ENCODE assay signal across 21 mouse cellular contexts in the genomic region with DNA sequence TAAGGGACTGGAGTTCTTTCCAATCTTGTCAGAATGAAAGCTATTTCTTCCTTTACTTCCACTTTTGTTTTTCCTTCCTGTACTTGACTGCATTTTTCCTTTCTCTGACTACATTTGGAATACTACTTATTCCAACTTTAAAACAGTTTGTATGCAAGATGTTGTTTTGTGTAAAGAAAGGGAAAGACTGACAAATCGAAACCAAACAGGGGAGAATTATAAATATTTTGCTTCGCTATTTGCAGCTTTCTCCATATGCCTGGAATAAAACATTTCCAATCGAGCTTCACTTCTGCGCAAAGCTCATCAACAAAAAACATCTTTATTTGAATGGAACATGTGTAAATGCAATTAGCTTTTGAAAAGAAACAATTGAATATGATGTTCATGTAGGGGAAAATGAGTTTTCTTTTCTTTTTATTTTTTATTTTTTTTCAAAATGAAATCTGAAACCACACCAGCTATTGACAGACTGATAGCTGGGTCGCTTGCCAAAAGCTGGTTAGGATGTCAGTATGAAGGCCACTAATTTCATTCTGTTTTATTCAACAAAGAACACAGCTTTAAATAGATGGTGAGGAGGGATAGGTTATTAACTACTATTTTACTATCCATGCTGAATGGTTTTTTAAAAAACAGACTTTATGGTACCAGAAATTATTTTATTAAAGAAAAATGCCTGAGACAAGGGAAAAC.
DNase-seq lines count a peak whose midpoint lies in the region; ATAC-seq and TF ChIP-seq lines count a peak whose summit lies in the region.
"Had no signal": no experiment of that assay in that cellular context is flagged by ENCODE, and none has a peak within 500 bp of the region (broad histone marks: within the 10 kb centered on the region; RNA-seq: fewer than 3 reads in every experiment).

No protein-coding gene starts in this region.

- 51% methylated on average over 5 of the region's 5 CpGs for WGBS in embryonic facial prominence, embryonic 15.5 days
- 78% methylated on average over 5 of the region's 5 CpGs for WGBS in embryonic facial prominence, embryonic 10.5 days

- H3K4me1 ChIP-seq in embryonic facial prominence, embryonic 15.5 days, result no peaks in the 10 kb centered on the region
- no peaks in the 10 kb centered on the region for H3K4me1 ChIP-seq in embryonic facial prominence, embryonic 10.5 days
- H3K4me1 ChIP-seq: embryonic facial prominence, embryonic 12.5 days; liver, embryonic 13.5 days; megakaryocyte, embryonic 14.5 days; midbrain, embryonic 13.5 days had no signal

- ATAC-seq in embryonic facial prominence, embryonic 15.5 days (ENCODE audit: insufficient number of reproducible peaks, low FRiP score, low TSS enrichment, low read depth), result no peak
- ATAC-seq: midbrain, embryonic 13.5 days had no signal

- H3K9ac ChIP-seq in embryonic facial prominence, embryonic 15.5 days, result no peak overlapping the region
- H3K9ac ChIP-seq: embryonic facial prominence, embryonic 12.5 days; hindbrain, embryonic 14.5 days; liver, embryonic 13.5 days; midbrain, embryonic 13.5 days had no signal

- TF ChIP-seq CTCF in layer of hippocampus, adult 2 months (conservative IDR thresholded peaks at IDR 0.05), result no peak

- H3K27ac ChIP-seq in embryonic facial prominence, embryonic 15.5 days (replicated peaks), result no peak overlapping the region
- H3K27ac ChIP-seq in embryonic facial prominence, embryonic 10.5 days (replicated peaks), result no peak overlapping the region
- no peak overlapping the region for H3K27ac ChIP-seq in layer of hippocampus, adult 2 months
- H3K27ac ChIP-seq: embryonic facial prominence, embryonic 12.5 days; hindbrain, embryonic 14.5 days; liver, embryonic 13.5 days; midbrain, embryonic 13.5 days had no signal

- no peaks in the 10 kb centered on the region for H3K9me3 ChIP-seq in embryonic facial prominence, embryonic 15.5 days (replicated peaks)
- H3K9me3 ChIP-seq in embryonic facial prominence, embryonic 10.5 days, result no peaks in the 10 kb centered on the region
- H3K9me3 ChIP-seq: embryonic facial prominence, embryonic 12.5 days; liver, embryonic 13.5 days; megakaryocyte, embryonic 14.5 days; midbrain, embryonic 13.5 days had no signal

- H3K4me3 ChIP-seq in embryonic facial prominence, embryonic 15.5 days (replicated peaks), result peak overlapping the region; percentile 3; the same call in 1 of the 2 replicates
- no peak overlapping the region for H3K4me3 ChIP-seq in embryonic facial prominence, embryonic 10.5 days
- H3K4me3 ChIP-seq in layer of hippocampus, adult 2 months, result peak overlapping the region; percentile 27; the same call in 1 of the 2 replicates
- H3K4me3 ChIP-seq: embryonic facial prominence, embryonic 12.5 days; erythroblast, embryonic 14.5 days; liver, embryonic 13.5 days; megakaryocyte, embryonic 14.5 days; midbrain, embryonic 13.5 days had no signal

- H3K36me3 ChIP-seq in embryonic facial prominence, embryonic 15.5 days, result no peaks in the 10 kb centered on the region
- no peaks in the 10 kb centered on the region for H3K36me3 ChIP-seq in embryonic facial prominence, embryonic 10.5 days (replicated peaks)
- H3K36me3 ChIP-seq: embryonic facial prominence, embryonic 12.5 days; G1E; liver, embryonic 13.5 days; midbrain, embryonic 13.5 days had no signal

- no peak for DNase-seq in embryonic facial prominence, embryonic 10.5 days (ENCODE audit: low spot score)
- no peak for DNase-seq in layer of hippocampus, adult 2 months (ENCODE audit: low spot score in 2 of 2)
- no peak for DNase-seq in layer of hippocampus, adult 9-11 months
- DNase-seq in 3T3-L1 (ENCODE audit: low read depth, low spot score) (peak; percentile 16), NIH3T3 (ENCODE audit: low read depth) (peak; percentile 34)
- DNase-seq in adrenal gland, adult (ENCODE audit: inconsistent age in 2 of 2, low spot score in 1 of 2), result no peak
- no peak for DNase-seq in right cerebral cortex, postnatal 14 days
- DNase-seq: adrenal gland, postnatal 25 days; cerebellum, adult 11 months; kidney, adult 9 months; kidney, postnatal 14 days; liver, embryonic 13.5 days; right cerebral cortex, postnatal 25 days; thymus, postnatal 14 days had no signal

- H3K4me2 ChIP-seq in embryonic facial prominence, embryonic 15.5 days (replicated peaks), result no peak overlapping the region
- H3K4me2 ChIP-seq: embryonic facial prominence, embryonic 12.5 days; hindbrain, embryonic 14.5 days; liver, embryonic 13.5 days; midbrain, embryonic 13.5 days had no signal

- H3K27me3 ChIP-seq in embryonic facial prominence, embryonic 15.5 days, result no peaks in the 10 kb centered on the region
- H3K27me3 ChIP-seq in embryonic facial prominence, embryonic 10.5 days (replicated peaks; ENCODE audit: low read depth, poor library complexity, severe bottlenecking), result no peaks in the 10 kb centered on the region
- H3K27me3 ChIP-seq: embryonic facial prominence, embryonic 12.5 days; liver, embryonic 13.5 days; megakaryocyte, embryonic 14.5 days; midbrain, embryonic 13.5 days had no signal

Comparison
In these comparisons a context has a peak if more than half of its experiments do, and no peak if none do; other contexts are left out.
1. DNase-seq: peak in 3T3-L1 (single experiment) and NIH3T3 (single experiment); none in embryonic facial prominence, embryonic 10.5 days (single experiment), layer of hippocampus, adult 2 months (0 of 2), layer of hippocampus, adult 9-11 months (single experiment), adrenal gland, adult (0 of 2) and right cerebral cortex, postnatal 14 days (single experiment).